Mouse (Mus musculus): ENCODE data around the gene Slc17a1. TPM values are rescaled to one million over a fixed set of nuclear protein-coding genes. Genes with fewer than 3 reads are reported as not detected.

The Slc17a1 gene
- total RNA-seq (2021) = not detected
- long read RNA-seq = 0 reads

GRCm38 (mm10) chr13:23867405-23867804, at the start of gene Slc17a1:
Slc17a1 (plus strand) TSS chr13:23867750.
- DNase-seq (ENCODE audit: low spot score in 2 of 2) = no peak

GRCm38 (mm10) chr13:23820179-23820940, 47.2 kb upstream of the Slc17a1 start:
- DNase-seq (ENCODE audit: low spot score in 2 of 2) = no peak

GRCm38 (mm10) chr13:23822213-23822612, 45.3 kb upstream of the Slc17a1 start:
- DNase-seq (ENCODE audit: low spot score in 2 of 2) = no peak

GRCm38 (mm10) chr13:23826606-23827005, 40.9 kb upstream of the Slc17a1 start:
- no peak for DNase-seq (ENCODE audit: low spot score in 2 of 2)

- peak in 1 of 2 experiments; percentile 31 for DNase-seq (ENCODE audit: low spot score in 2 of 2)
These were observed 34.5 kb upstream of the Slc17a1 start for GRCm38 (mm10) chr13:23833053-23833452.

GRCm38 (mm10) chr13:23834836-23835235, 32.7 kb upstream of the Slc17a1 start:
- DNase-seq (ENCODE audit: low spot score in 2 of 2) = no peak

GRCm38 (mm10) chr13:23836630-23837029, 30.9 kb upstream of the Slc17a1 start:
- DNase-seq (ENCODE audit: low spot score in 2 of 2) = no peak

- no peak for DNase-seq (ENCODE audit: low spot score in 2 of 2)
These were observed 28.2 kb upstream of the Slc17a1 start, which contains the start of gene Slc17a3 for GRCm38 (mm10) chr13:23839308-23839707. Slc17a3 (plus strand) TSS chr13:23839434.

GRCm38 (mm10) chr13:23845851-23846250, 21.7 kb upstream of the Slc17a1 start:
- no peak for DNase-seq (ENCODE audit: low spot score in 2 of 2)

- DNase-seq (ENCODE audit: low spot score in 2 of 2) = no peak
These were observed 18.3 kb upstream of the Slc17a1 start for GRCm38 (mm10) chr13:23849299-23849698.

GRCm38 (mm10) chr13:23856401-23856800, 11.1 kb upstream of the Slc17a1 start:
- DNase-seq (ENCODE audit: low spot score in 2 of 2) = no peak

- DNase-seq (ENCODE audit: low spot score in 2 of 2) = no peak
These were observed 5.7 kb upstream of the Slc17a1 start for GRCm38 (mm10) chr13:23861815-23862214.

GRCm38 (mm10) chr13:23864711-23865110, 2.8 kb upstream of the Slc17a1 start:
- no peak for DNase-seq (ENCODE audit: low spot score in 2 of 2)

GRCm38 (mm10) chr13:23866086-23866710, 1.4 kb upstream of the Slc17a1 start:
- no peak for DNase-seq (ENCODE audit: low spot score in 2 of 2)

GRCm38 (mm10) chr13:23867000-23867399, 550 bp upstream of the Slc17a1 start:
- DNase-seq (ENCODE audit: low spot score in 2 of 2) = no peak

- no peak for DNase-seq (ENCODE audit: low spot score in 2 of 2)
These were observed 1.4 kb downstream of the Slc17a1 start for GRCm38 (mm10) chr13:23868790-23869533.

- DNase-seq (ENCODE audit: low spot score in 2 of 2) = no peak
These were observed 2.4 kb downstream of the Slc17a1 start for GRCm38 (mm10) chr13:23869996-23870395.

GRCm38 (mm10) chr13:23873141-23873540, 5.6 kb downstream of the Slc17a1 start:
- DNase-seq (ENCODE audit: low spot score in 2 of 2) = no peak

- DNase-seq (ENCODE audit: low spot score in 2 of 2) = no peak
These were observed 11.6 kb downstream of the Slc17a1 start for GRCm38 (mm10) chr13:23879106-23879505.

- DNase-seq (ENCODE audit: low spot score in 2 of 2) = no peak
These were observed 12.1 kb downstream of the Slc17a1 start for GRCm38 (mm10) chr13:23879636-23880035.

GRCm38 (mm10) chr13:23885540-23885939, 18.0 kb downstream of the Slc17a1 start:
- no peak for DNase-seq (ENCODE audit: low spot score in 2 of 2)

Measured in layer of hippocampus, postnatal 10 days (tissue).